Mouse (Mus musculus) heart, embryonic 12.5 days (tissue): ENCODE measurements at regions not wholly inside any gene's neighbourhood (a gene's known extent, or its start where the extent isn't known, plus 50 kb on each side); places are given as distances from the start of the nearest gene placed in this dataset.
A peak's percentile ranks its signal among the peaks of the same experiment; 100 is the strongest.

Experiments
- ATAC-seq: fragments of 200-750 bp; cut with Nextera tagmentation; 2 replicates; pipeline ENCODE4 v1.8.0; 2017; ENCODE audit warnings: moderate TSS enrichment, moderate library complexity; ENCODE audit not compliant: insufficient number of reproducible peaks, low FRiP score
- H3K27ac ChIP-seq: fragments of 300-500 bp; sonication (generic); 2 replicates; pipeline ENCODE4 v1.5.1; 2016; ENCODE audit warnings: mild to moderate bottlenecking, moderate library complexity; ENCODE audit not compliant: poor library complexity, severe bottlenecking
- H3K27me3 ChIP-seq: fragments of 300-500 bp; sonication (generic); replicated peaks from 2 replicates; pipeline ENCODE4 v1.6.1; 2016; ENCODE audit warnings: mild to moderate bottlenecking, moderate library complexity
- H3K36me3 ChIP-seq: fragments of 300-500 bp; sonication (generic); 2 replicates; pipeline ENCODE4 v1.6.1; 2016; ENCODE audit warnings: mild to moderate bottlenecking, moderate library complexity
- H3K4me1 ChIP-seq: fragments of 300-500 bp; sonication (generic); replicated peaks from 2 replicates; pipeline ENCODE4 v1.6.1; 2016; ENCODE audit warnings: mild to moderate bottlenecking
- H3K4me2 ChIP-seq: fragments of 300-500 bp; sonication (generic); 2 replicates; pipeline ENCODE4 v1.6.1; 2016; ENCODE audit warnings: mild to moderate bottlenecking, moderate library complexity
- H3K4me3 ChIP-seq: fragments of 300-500 bp; sonication (generic); 2 replicates; pipeline ENCODE4 v1.5.1; 2016; ENCODE audit warnings: mild to moderate bottlenecking
- H3K9ac ChIP-seq: fragments of 300-500 bp; sonication (generic); 2 replicates; pipeline ENCODE4 v1.6.1; 2016; ENCODE audit warnings: mild to moderate bottlenecking, moderate library complexity
- H3K9me3 ChIP-seq: fragments of 300-500 bp; sonication (generic); replicated peaks from 2 replicates; pipeline ENCODE4 v1.6.1; 2016; ENCODE audit warnings: mild to moderate bottlenecking, moderate library complexity
- WGBS: fragments of 180-500 bp; shearing (Covaris S2); methylation state at CpG from one replicate; pipeline ENCODE4 v1.1.7; 2016; 5-methylcytosine and 5-hydroxymethylcytosine counted together

GRCm38 (mm10) chr10:44864191-44864747 lies 202.7 kb upstream of the Prep start:
- Histone ChIP-seq H3K9ac (no peak overlapping the region), H3K27me3 (no peaks in the 10 kb centered on the region), H3K9me3 (no peaks in the 10 kb centered on the region), H3K36me3 (no peaks in the 10 kb centered on the region), H3K27ac (no peak overlapping the region), H3K4me1 (peaks cover 4% of the 10 kb centered on the region; the same call in 1 of the 2 replicates), H3K4me2 (no peak overlapping the region), H3K4me3 (no peak overlapping the region)
- 79% methylated on average over 1 of the region's 1 CpGs for WGBS
- ATAC-seq = no peak

GRCm38 (mm10) chr10:44862360-44862674 lies 204.7 kb upstream of the Prep start:
- no peak overlapping the region for H3K4me2 ChIP-seq
- 61% methylated on average over 8 of the region's 8 CpGs for WGBS
- H3K27me3 ChIP-seq = no peaks in the 10 kb centered on the region
- no peak overlapping the region for H3K4me3 ChIP-seq
- H3K36me3 ChIP-seq = no peaks in the 10 kb centered on the region
- no peaks in the 10 kb centered on the region for H3K9me3 ChIP-seq
- no peak overlapping the region for H3K27ac ChIP-seq
- no peak for ATAC-seq
- no peak overlapping the region for H3K9ac ChIP-seq
- H3K4me1 ChIP-seq = peaks cover 4% of the 10 kb centered on the region; the same call in 1 of the 2 replicates

- no peak overlapping the region for H3K4me3 ChIP-seq
- no peaks in the 10 kb centered on the region for H3K9me3 ChIP-seq
- peak; percentile 64 for ATAC-seq
- no peaks in the 10 kb centered on the region for H3K36me3 ChIP-seq
- H3K27me3 ChIP-seq = no peaks in the 10 kb centered on the region
- WGBS = 50% methylated on average over 10 of the region's 10 CpGs
- H3K4me2 ChIP-seq = no peak overlapping the region
- H3K4me1 ChIP-seq = peaks cover 4% of the 10 kb centered on the region; the same call in 1 of the 2 replicates
- no peak overlapping the region for H3K27ac ChIP-seq
- no peak overlapping the region for H3K9ac ChIP-seq
These were observed 205.2 kb upstream of the Prep start for GRCm38 (mm10) chr10:44861671-44862359.

GRCm38 (mm10) chr10:44857444-44857843 lies 209.6 kb upstream of the Prep start:
- 73% methylated on average over 4 of the region's 4 CpGs for WGBS
- Histone ChIP-seq H3K4me2 (no peak overlapping the region), H3K27ac (no peak overlapping the region), H3K4me1 (peaks cover 4% of the 10 kb centered on the region; the same call in 1 of the 2 replicates), H3K9me3 (no peaks in the 10 kb centered on the region), H3K4me3 (no peak overlapping the region), H3K9ac (no peak overlapping the region), H3K27me3 (no peaks in the 10 kb centered on the region), H3K36me3 (no peaks in the 10 kb centered on the region)
- ATAC-seq = no peak

- Histone ChIP-seq H3K36me3 (no peaks in the 10 kb centered on the region), H3K9ac (no peak overlapping the region), H3K27ac (no peak overlapping the region), H3K4me3 (no peak overlapping the region), H3K4me2 (no peak overlapping the region), H3K4me1 (no peaks in the 10 kb centered on the region), H3K9me3 (no peaks in the 10 kb centered on the region), H3K27me3 (no peaks in the 10 kb centered on the region)
- 88% methylated on average over 4 of the region's 4 CpGs for WGBS
- no peak for ATAC-seq
These were observed 212.9 kb upstream of the Prep start for GRCm38 (mm10) chr10:44854109-44854508.

GRCm38 (mm10) chr10:44849016-44849415 lies 218.0 kb upstream of the Prep start:
- H3K27me3 ChIP-seq = no peaks in the 10 kb centered on the region
- no peak for ATAC-seq

GRCm38 (mm10) chr10:44846765-44847164 lies 220.2 kb upstream of the Prep start:
- H3K27me3 ChIP-seq = no peaks in the 10 kb centered on the region
- H3K4me3 ChIP-seq = no peak overlapping the region
- H3K9me3 ChIP-seq = no peaks in the 10 kb centered on the region
- H3K36me3 ChIP-seq = no peaks in the 10 kb centered on the region
- H3K9ac ChIP-seq = no peak overlapping the region
- no peak overlapping the region for H3K4me2 ChIP-seq
- no peak for ATAC-seq
- H3K4me1 ChIP-seq = peaks cover 9% of the 10 kb centered on the region; the same call in 1 of the 2 replicates
- H3K27ac ChIP-seq = no peak overlapping the region
- 76% methylated on average over 3 of the region's 3 CpGs for WGBS

More at GRCm38 (mm10) chr10:44849016-44849415, 218.0 kb upstream of the Prep start:
- H3K4me2 ChIP-seq = no peak overlapping the region
- H3K4me3 ChIP-seq = no peak overlapping the region
- no peak overlapping the region for H3K27ac ChIP-seq
- no peaks in the 10 kb centered on the region for H3K9me3 ChIP-seq
- 84% methylated on average over 4 of the region's 4 CpGs for WGBS
- no peaks in the 10 kb centered on the region for H3K36me3 ChIP-seq
- H3K4me1 ChIP-seq = peaks cover 9% of the 10 kb centered on the region; the same call in 1 of the 2 replicates
- no peak overlapping the region for H3K9ac ChIP-seq

GRCm38 (mm10) chr10:44846149-44846548 lies 220.9 kb upstream of the Prep start:
- Histone ChIP-seq H3K9me3 (no peaks in the 10 kb centered on the region), H3K4me3 (no peak overlapping the region), H3K4me2 (no peak overlapping the region), H3K27ac (no peak overlapping the region), H3K4me1 (peaks cover 9% of the 10 kb centered on the region; the same call in 1 of the 2 replicates), H3K9ac (no peak overlapping the region), H3K36me3 (no peaks in the 10 kb centered on the region), H3K27me3 (no peaks in the 10 kb centered on the region)
- WGBS = 13% methylated on average over 2 of the region's 2 CpGs
- ATAC-seq = no peak

- Histone ChIP-seq H3K4me3 (no peak overlapping the region), H3K36me3 (no peaks in the 10 kb centered on the region), H3K9me3 (no peaks in the 10 kb centered on the region), H3K9ac (no peak overlapping the region), H3K4me1 (no peaks in the 10 kb centered on the region), H3K27me3 (no peaks in the 10 kb centered on the region), H3K27ac (no peak overlapping the region), H3K4me2 (no peak overlapping the region)
- 78% methylated on average over 2 of the region's 2 CpGs for WGBS
- ATAC-seq = no peak
These were observed 226.6 kb upstream of the Prep start for GRCm38 (mm10) chr10:44840449-44840848.

GRCm38 (mm10) chr10:44832455-44832854 lies 234.5 kb upstream of the Prep start:
- Histone ChIP-seq H3K9ac (no peak overlapping the region), H3K27me3 (no peaks in the 10 kb centered on the region), H3K4me3 (no peak overlapping the region), H3K4me2 (no peak overlapping the region), H3K27ac (no peak overlapping the region), H3K36me3 (no peaks in the 10 kb centered on the region), H3K4me1 (no peaks in the 10 kb centered on the region), H3K9me3 (no peaks in the 10 kb centered on the region)
- no peak for ATAC-seq
- WGBS = 85% methylated on average over 1 of the region's 1 CpGs

- H3K36me3 ChIP-seq = no peaks in the 10 kb centered on the region
- ATAC-seq = no peak
- H3K4me3 ChIP-seq = no peak overlapping the region
- H3K27ac ChIP-seq = no peak overlapping the region
- no peak overlapping the region for H3K9ac ChIP-seq
- no peaks in the 10 kb centered on the region for H3K9me3 ChIP-seq
- H3K4me1 ChIP-seq = no peaks in the 10 kb centered on the region
- H3K4me2 ChIP-seq = no peak overlapping the region
- no peaks in the 10 kb centered on the region for H3K27me3 ChIP-seq
- 69% methylated on average over 3 of the region's 3 CpGs for WGBS
These were observed 240.7 kb upstream of the Prep start for GRCm38 (mm10) chr10:44826271-44826670.

GRCm38 (mm10) chr10:44821666-44822065 lies 245.3 kb upstream of the Prep start:
- Histone ChIP-seq H3K4me1 (no peaks in the 10 kb centered on the region), H3K27me3 (no peaks in the 10 kb centered on the region), H3K4me2 (no peak overlapping the region), H3K27ac (no peak overlapping the region), H3K36me3 (no peaks in the 10 kb centered on the region), H3K4me3 (no peak overlapping the region), H3K9ac (no peak overlapping the region), H3K9me3 (no peaks in the 10 kb centered on the region)
- ATAC-seq = no peak
- WGBS = 81% methylated on average over 3 of the region's 3 CpGs
